In genomic region chr16:59449092-59449491, GRCm38 (mm10) we compare ENCODE assay signal across 26 mouse cellular contexts. TPM values are rescaled to one million over a fixed set of nuclear protein-coding genes. Genes with fewer than 3 reads are reported as not detected.
A peak's percentile ranks its signal among the peaks of the same experiment; 100 is the strongest.
DNase-seq lines count a peak whose midpoint lies in the region; ATAC-seq and TF ChIP-seq lines count a peak whose summit lies in the region.
"Had no signal": no experiment of that assay in that cellular context is flagged by ENCODE, and none has a peak within 500 bp of the region (broad histone marks: within the 10 kb centered on the region; RNA-seq: fewer than 3 reads in every experiment).

No protein-coding gene starts in this region.

- no peak overlapping the region for H3K4me3 ChIP-seq in CH12.LX (replicated peaks in 1 of 3; ENCODE audit: low read depth in 2 of 3, low read length in 2 of 3, poor library complexity in 1 of 3)
- H3K4me3 ChIP-seq: embryonic facial prominence, embryonic 12.5 days; heart, embryonic 10.5 days; hindbrain, embryonic 12.5 days; left cerebral cortex, adult 2 months; midbrain, embryonic 12.5 days; neural tube, embryonic 13.5 days had no signal

- no peak overlapping the region for H3K4me2 ChIP-seq in CH12.LX (ENCODE audit: insufficient read depth, low read depth, poor library complexity, severe bottlenecking)
- H3K4me2 ChIP-seq: embryonic facial prominence, embryonic 12.5 days; hindbrain, embryonic 12.5 days; liver, embryonic 11.5 days; lung, embryonic 14.5 days; midbrain, embryonic 12.5 days; neural tube, embryonic 13.5 days had no signal

- peaks cover 4% of the 10 kb centered on the region for H3K27me3 ChIP-seq in CH12.LX (replicated peaks)
- H3K27me3 ChIP-seq: embryonic facial prominence, embryonic 12.5 days; hindbrain, embryonic 12.5 days; midbrain, embryonic 12.5 days; neural tube, embryonic 13.5 days had no signal

- peaks cover 9 to 24% of the 10 kb centered on the region in 2 experiments for H3K4me1 ChIP-seq in CH12.LX (ENCODE audit: control insufficient read depth in 1 of 2, insufficient read depth in 2 of 2)
- H3K4me1 ChIP-seq: embryonic facial prominence, embryonic 12.5 days; heart, embryonic 10.5 days; hindbrain, embryonic 12.5 days; midbrain, embryonic 12.5 days had no signal

- dilution Hi-C loops in CH12.LX (cut with MboI; ENCODE audit: extremely low pct_ligation_motif_present, extremely low pct_unique_long_range_greater_than_20kb, low sequenced_read_pairs), result no loop called here

- no peaks in the 10 kb centered on the region for H3K36me3 ChIP-seq in CH12.LX (replicated peaks in 1 of 2; ENCODE audit: control insufficient read depth in 1 of 2, insufficient read depth in 1 of 2, low read length in 1 of 2)
- H3K36me3 ChIP-seq: embryonic facial prominence, embryonic 12.5 days; heart, embryonic 10.5 days; hindbrain, embryonic 12.5 days; midbrain, embryonic 12.5 days; neural tube, embryonic 13.5 days had no signal

- no peaks in the 10 kb centered on the region for H3K79me2 ChIP-seq in CH12.LX (replicated peaks; ENCODE audit: control insufficient read depth, extremely low read depth, insufficient read depth, poor library complexity, severe bottlenecking)

- TF ChIP-seq POLR2A in CH12.LX (IDR thresholded peaks at IDR 0.05; ENCODE audit: low read depth, low read length), result no peak

- peak; percentile 27 for DNase-seq in 416B (ENCODE audit: low read depth)
- DNase-seq in CH12.LX (ENCODE audit: extremely low read depth), result no peak
- no peak for DNase-seq in left cerebral cortex, adult 8-10 months (ENCODE audit: low spot score in 2 of 2)
- no peak for DNase-seq in gastrocnemius, postnatal 10 days
- no peak for DNase-seq in cerebellum, postnatal 14 days
- DNase-seq: adrenal gland, postnatal 14 days; cerebellum, adult 11-12 months; gastrocnemius, postnatal 25 days; kidney, adult 2 months; lung, embryonic 14.5 days; thymus, adult 2 months had no signal

- no peaks in the 10 kb centered on the region for H3K9me3 ChIP-seq in CH12.LX (replicated peaks; ENCODE audit: low read length)
- H3K9me3 ChIP-seq: embryonic facial prominence, embryonic 12.5 days; heart, embryonic 10.5 days; hindbrain, embryonic 12.5 days; midbrain, embryonic 12.5 days; neural tube, embryonic 13.5 days had no signal

- TF ChIP-seq EP300 in CH12.LX (IDR thresholded peaks at IDR 0.05; ENCODE audit: low read length), result no peak

- ATAC-seq in activated CD4-positive, CD25-positive, alpha-beta regulatory T cell, adult 4 months, result peak; percentile 43
- ATAC-seq in neutrophil, adult 5-6 weeks (ENCODE audit: extremely low read depth, insufficient number of reproducible peaks, low FRiP score, poor library complexity, severe bottlenecking), result 0 out of 2 replicates have a peak, but pooled peaks have one; percentile 26
- ATAC-seq: forebrain, embryonic 14.5 days; inflammation-experienced regulatory T-cells, adult 6 months had no signal

- in situ Hi-C loops in CH12.LX (cut with MboI; ENCODE audit: low pct_ligation_motif_present, low pct_unique_long_range_greater_than_20kb, low sequenced_read_pairs), result no loop called here

- TF ChIP-seq RAD21 in CH12.LX (IDR thresholded peaks at IDR 0.05; ENCODE audit: low read depth, low read length), result peak; percentile 56

- no peak overlapping the region for H3K27ac ChIP-seq in CH12.LX (ENCODE audit: insufficient read depth, low read depth)
- H3K27ac ChIP-seq: embryonic facial prominence, embryonic 12.5 days; heart, embryonic 10.5 days; hindbrain, embryonic 12.5 days; left cerebral cortex, adult 2 months; macrophage; midbrain, embryonic 12.5 days; neural tube, embryonic 13.5 days had no signal

- TF ChIP-seq CTCF in CH12.LX (conservative IDR thresholded peaks at IDR 0.05 in 1 of 2, IDR thresholded peaks at IDR 0.05 in 1 of 2; ENCODE audit: low read depth in 2 of 2, low read length in 2 of 2), result peak in 1 of 2 experiments; percentile 54; a peak in 2 of 4 replicates

- H3K9ac ChIP-seq in CH12.LX (ENCODE audit: insufficient read depth, low read depth), result no peak overlapping the region
- H3K9ac ChIP-seq: embryonic facial prominence, embryonic 12.5 days; hindbrain, embryonic 12.5 days; lung, embryonic 14.5 days; midbrain, embryonic 12.5 days; neural tube, embryonic 13.5 days had no signal

TF ChIP-seq in CH12.LX, 34 proteins besides CTCF, POLR2A, EP300 and RAD21:
- TF ChIP-seq SMC3 (IDR thresholded peaks at IDR 0.05; ENCODE audit: low read depth, low read length), result peak; percentile 38
- no peak for TF ChIP-seq HCFC1 (IDR thresholded peaks at IDR 0.05; ENCODE audit: low read depth, low read length)

RNA-seq across cellular contexts. Expression of gene Riox2, which starts 22.5 kb away (rescaled TPM):
- total RNA-seq in CH12.LX (2012; rRNA removed) (53.6 and 59.0 TPM in 2 replicates), CH12.LX (2014; rRNA removed) (43.2 and 47.3 TPM in 2 replicates)
- 90.7 and 102 TPM in 2 replicates for polyA plus RNA-seq in CH12.LX (2012; ENCODE audit: insufficient read length, low read depth)
- polyA plus RNA-seq in activated CD4-positive, CD25-positive, alpha-beta regulatory T cell, adult 4 months (2017; shearing (Covaris generic)), result 10 to 100 TPM; 81.2 to 94.4 TPM
- 57.2 and 68.2 TPM in 2 replicates for total RNA-seq in neutrophil, adult 5-6 weeks (2017)
- total RNA-seq in left cerebral cortex, adult 8-10 months (2022), result 10 to 100 TPM; 14.2 to 15.7 (median 14.8) TPM
- total RNA-seq in gastrocnemius, postnatal 10 days (2021), result 10 to 100 TPM; 11.5 to 13.4 TPM

RNA-seq across cellular contexts. Expression of gene Gabrr3, which starts 42.0 kb away (rescaled TPM):
- not detected in 2 replicates for total RNA-seq in CH12.LX (2012; rRNA removed)
- total RNA-seq in CH12.LX (2014; rRNA removed), result not detected in 2 replicates
- not detected in 2 replicates for polyA plus RNA-seq in CH12.LX (2012; ENCODE audit: insufficient read length, low read depth)
- polyA plus RNA-seq in activated CD4-positive, CD25-positive, alpha-beta regulatory T cell, adult 4 months (2017; shearing (Covaris generic)), result not detected
- total RNA-seq in neutrophil, adult 5-6 weeks (2017), result not detected in 2 replicates
- under 1 TPM in 3 of 4 experiments, not detected in 1; 0.11 to 0.22 (median 0.11) TPM for total RNA-seq in left cerebral cortex, adult 8-10 months (2022)
- total RNA-seq in gastrocnemius, postnatal 10 days (2021), result not detected
- total RNA-seq: adrenal gland, postnatal 14 days; gastrocnemius, postnatal 25 days had no signal
- polyA plus RNA-seq: forebrain, embryonic 14.5 days; heart, embryonic 10.5 days; heart, postnatal 0 days; inflammation-experienced regulatory T-cells, adult 6 months; kidney, adult 2 months; liver, embryonic 11.5 days; lung, embryonic 14.5 days; macrophage; neural tube, embryonic 13.5 days; small intestine, adult 2 months; stomach, embryonic 14.5 days had no signal
